Comparison of ENCODE assay signal across 8 mouse cellular contexts in genomic region chr16:52031712-52032251, GRCm38 (mm10). TPM values are rescaled to one million over a fixed set of nuclear protein-coding genes. Genes with fewer than 3 reads are reported as not detected.
A peak's percentile ranks its signal among the peaks of the same experiment; 100 is the strongest.
DNase-seq lines count a peak whose midpoint lies in the region; ATAC-seq and TF ChIP-seq lines count a peak whose summit lies in the region.

No protein-coding gene starts in this region.

- no peaks in the 10 kb centered on the region for H3K79me2 ChIP-seq in CH12.LX (replicated peaks; ENCODE audit: control insufficient read depth, extremely low read depth, insufficient read depth, poor library complexity, severe bottlenecking)

- TF ChIP-seq CTCF in CH12.LX (conservative IDR thresholded peaks at IDR 0.05 in 1 of 2, IDR thresholded peaks at IDR 0.05 in 1 of 2; ENCODE audit: low read depth in 2 of 2, low read length in 2 of 2) = no peak
- no peak for TF ChIP-seq CTCF in heart, postnatal 0 days (IDR thresholded peaks at IDR 0.05; ENCODE audit: low read depth)

- H3K4me1 ChIP-seq in CH12.LX (ENCODE audit: control insufficient read depth in 1 of 2, insufficient read depth in 2 of 2) = peaks cover 8 to 57% of the 10 kb centered on the region in 2 experiments
- H3K4me1 ChIP-seq in forebrain, embryonic 12.5 days = peaks cover 43% of the 10 kb centered on the region
- H3K4me1 ChIP-seq in heart, postnatal 0 days (ENCODE audit: control insufficient read depth, insufficient read depth) = peaks cover 30% of the 10 kb centered on the region
- peaks cover 23% of the 10 kb centered on the region for H3K4me1 ChIP-seq in liver, embryonic 15.5 days (replicated peaks)
- H3K4me1 ChIP-seq in neural tube, embryonic 13.5 days (replicated peaks) = peaks cover 49% of the 10 kb centered on the region

- ATAC-seq in forebrain, embryonic 12.5 days (ENCODE audit: low FRiP score) = peak; percentile 81
- peak; percentile 85 for ATAC-seq in heart, postnatal 0 days (ENCODE audit: insufficient read depth, low read depth)
- ATAC-seq in liver, embryonic 15.5 days (ENCODE audit: insufficient read depth) = peak; percentile 62
- ATAC-seq in neural tube, embryonic 13.5 days (ENCODE audit: low read depth) = peak; percentile 86

- H3K9me3 ChIP-seq in CH12.LX (replicated peaks; ENCODE audit: low read length) = no peaks in the 10 kb centered on the region
- H3K9me3 ChIP-seq in forebrain, embryonic 12.5 days = no peaks in the 10 kb centered on the region
- H3K9me3 ChIP-seq in heart, postnatal 0 days (replicated peaks; ENCODE audit: control insufficient read depth, low read length) = no peaks in the 10 kb centered on the region
- no peaks in the 10 kb centered on the region for H3K9me3 ChIP-seq in liver, embryonic 15.5 days (replicated peaks)
- no peaks in the 10 kb centered on the region for H3K9me3 ChIP-seq in neural tube, embryonic 13.5 days

- TF ChIP-seq RAD21 in CH12.LX (IDR thresholded peaks at IDR 0.05; ENCODE audit: low read depth, low read length) = no peak; the same call in 1 of the 2 replicates

- DNase-seq in CH12.LX (ENCODE audit: extremely low read depth) = peak; percentile 55
- peak; percentile 35 for DNase-seq in c-Kit-positive CD71-positive TER-119-negative erythroid progenitor cells, embryonic 14.5 days (ENCODE audit: low read depth)
- DNase-seq in heart, postnatal 0 days (ENCODE audit: low spot score) = peak; percentile 88
- peak; percentile 95 to 97 for DNase-seq in kidney, postnatal 4 days
- DNase-seq in testis, postnatal 10 days (ENCODE audit: low spot score) = peak; percentile 94

- H3K9ac ChIP-seq in CH12.LX (ENCODE audit: insufficient read depth, low read depth) = peak overlapping the region; percentile 61
- peak overlapping the region; percentile 96 for H3K9ac ChIP-seq in forebrain, embryonic 12.5 days
- peak overlapping the region; percentile 72 for H3K9ac ChIP-seq in heart, postnatal 0 days (replicated peaks; ENCODE audit: low read depth, low read length)
- peak overlapping the region; percentile 80 for H3K9ac ChIP-seq in liver, embryonic 15.5 days
- peak overlapping the region; percentile 98 for H3K9ac ChIP-seq in neural tube, embryonic 13.5 days

- WGBS in forebrain, embryonic 12.5 days = 0% methylated on average over 36 of the region's 37 CpGs
- WGBS in heart, postnatal 0 days = under 1% methylated on average over 36 of the region's 37 CpGs
- under 1% methylated on average over 37 of the region's 37 CpGs for WGBS in liver, embryonic 15.5 days (ENCODE audit: insufficient replicate concordance)
- 0% methylated on average over 37 of the region's 37 CpGs for WGBS in neural tube, embryonic 13.5 days

- dilution Hi-C loops in CH12.LX (cut with MboI; ENCODE audit: extremely low pct_ligation_motif_present, extremely low pct_unique_long_range_greater_than_20kb, low sequenced_read_pairs) = no loop called here

- in situ Hi-C loops in CH12.LX (cut with MboI; ENCODE audit: low pct_ligation_motif_present, low pct_unique_long_range_greater_than_20kb, low sequenced_read_pairs) = no loop called here

- H3K4me3 ChIP-seq in CH12.LX (replicated peaks in 1 of 3; ENCODE audit: low read depth in 2 of 3, low read length in 2 of 3, poor library complexity in 1 of 3) = peak overlapping the region; percentile 81 to 94 (median 87)
- peak overlapping the region; percentile 91 for H3K4me3 ChIP-seq in forebrain, embryonic 12.5 days (replicated peaks)
- peak overlapping the region; percentile 78 for H3K4me3 ChIP-seq in heart, postnatal 0 days (ENCODE audit: low read depth, low read length)
- H3K4me3 ChIP-seq in liver, embryonic 15.5 days (replicated peaks) = peak overlapping the region; percentile 87
- H3K4me3 ChIP-seq in neural tube, embryonic 13.5 days = peak overlapping the region; percentile 97

- no peak for TF ChIP-seq POLR2A in CH12.LX (IDR thresholded peaks at IDR 0.05; ENCODE audit: low read depth, low read length)

- H3K36me3 ChIP-seq in CH12.LX (replicated peaks in 1 of 2; ENCODE audit: control insufficient read depth in 1 of 2, insufficient read depth in 1 of 2, low read length in 1 of 2) = peaks cover 0 to 11% of the 10 kb centered on the region in 2 experiments
- peaks cover 26% of the 10 kb centered on the region for H3K36me3 ChIP-seq in forebrain, embryonic 12.5 days (replicated peaks)
- peaks cover 18% of the 10 kb centered on the region for H3K36me3 ChIP-seq in heart, postnatal 0 days (replicated peaks; ENCODE audit: control insufficient read depth, insufficient read depth, low read length)
- H3K36me3 ChIP-seq in liver, embryonic 15.5 days (replicated peaks) = no peaks in the 10 kb centered on the region
- peaks cover 14% of the 10 kb centered on the region; the same call in 1 of the 2 replicates for H3K36me3 ChIP-seq in neural tube, embryonic 13.5 days

- no peak overlapping the region for H3K27ac ChIP-seq in CH12.LX (ENCODE audit: insufficient read depth, low read depth)
- peak overlapping the region; percentile 97 for H3K27ac ChIP-seq in forebrain, embryonic 12.5 days
- peak overlapping the region; percentile 95 for H3K27ac ChIP-seq in heart, postnatal 0 days (ENCODE audit: low read depth)
- H3K27ac ChIP-seq in liver, embryonic 15.5 days (replicated peaks) = peak overlapping the region; percentile 80
- peak overlapping the region; percentile 98 for H3K27ac ChIP-seq in neural tube, embryonic 13.5 days (replicated peaks)

- H3K27me3 ChIP-seq in CH12.LX (replicated peaks) = no peaks in the 10 kb centered on the region
- no peaks in the 10 kb centered on the region for H3K27me3 ChIP-seq in forebrain, embryonic 12.5 days
- no peaks in the 10 kb centered on the region for H3K27me3 ChIP-seq in heart, postnatal 0 days (ENCODE audit: control insufficient read depth, insufficient read depth, low read length)
- no peaks in the 10 kb centered on the region for H3K27me3 ChIP-seq in liver, embryonic 15.5 days
- no peaks in the 10 kb centered on the region for H3K27me3 ChIP-seq in neural tube, embryonic 13.5 days

- no peak for TF ChIP-seq EP300 in CH12.LX (IDR thresholded peaks at IDR 0.05; ENCODE audit: low read length)
- TF ChIP-seq EP300 in heart, postnatal 0 days (IDR thresholded peaks at IDR 0.05; ENCODE audit: low read depth) = peak; percentile 22; the same call in 1 of the 2 replicates

- H3K4me2 ChIP-seq in CH12.LX (ENCODE audit: insufficient read depth, low read depth, poor library complexity, severe bottlenecking) = peak overlapping the region; percentile 75
- peak overlapping the region; percentile 64 for H3K4me2 ChIP-seq in forebrain, embryonic 12.5 days
- H3K4me2 ChIP-seq in heart, postnatal 0 days (ENCODE audit: low read depth, low read length) = peak overlapping the region; percentile 62
- H3K4me2 ChIP-seq in liver, embryonic 15.5 days = peak overlapping the region; percentile 98
- peak overlapping the region; percentile 73 for H3K4me2 ChIP-seq in neural tube, embryonic 13.5 days

TF ChIP-seq in CH12.LX, 34 proteins besides CTCF, POLR2A, EP300 and RAD21:
- TF ChIP-seq UBTF (IDR thresholded peaks at IDR 0.05; ENCODE audit: low read depth, low read length) (peak; percentile 48; the same call in 1 of the 2 replicates), NRF1 (IDR thresholded peaks at IDR 0.05; ENCODE audit: low read depth, low read length) (no peak)

RNA-seq across cellular contexts. Expression of gene Cblb, which starts 0.8 kb away (rescaled TPM):
- 3.5 and 3.8 TPM in 2 replicates for total RNA-seq in CH12.LX (2012; rRNA removed)
- 5.4 and 6.3 TPM in 2 replicates for total RNA-seq in CH12.LX (2014; rRNA removed)
- polyA plus RNA-seq in CH12.LX (2012; ENCODE audit: insufficient read length, low read depth) = 16.5 and 18.9 TPM in 2 replicates
- polyA plus RNA-seq in forebrain, embryonic 12.5 days (2016; fragmentation: Nextera tagmentation; extraction: Ambion mirVana) = 29.0 and 31.6 TPM in 2 replicates
- total RNA-seq in heart, postnatal 0 days (2014; rRNA removed; ENCODE audit: low replicate concordance) = 9.2 and 10.4 TPM in 2 replicates
- 3.4 and 3.9 TPM in 2 replicates for polyA plus RNA-seq in heart, postnatal 0 days (2015; fragmentation: Nextera tagmentation; extraction: Ambion mirVana)
- polyA plus RNA-seq in liver, embryonic 15.5 days (2015; fragmentation: Nextera tagmentation; extraction: Ambion mirVana) = 1.8 TPM in 2 replicates
- polyA plus RNA-seq in neural tube, embryonic 13.5 days (2015; fragmentation: Nextera tagmentation; extraction: Ambion mirVana) = 16.8 and 20.1 TPM in 2 replicates

Comparison
In these comparisons a context has a peak if more than half of its experiments do, and no peak if none do; other contexts are left out.
1. DNase-seq: peak in every context shown above with its lines; median percentile 96 in kidney, postnatal 4 days; 94 in testis, postnatal 10 days; 88 in heart, postnatal 0 days; 55 in CH12.LX; 35 in c-Kit-positive CD71-positive TER-119-negative erythroid progenitor cells, embryonic 14.5 days.